Mouse (Mus musculus) heart, embryonic 11.5 days (tissue): ENCODE results near the gene Ankrd26. TPM values are rescaled to one million over a fixed set of nuclear protein-coding genes. Genes with fewer than 3 reads are reported as not detected.
A peak's percentile ranks its signal among the peaks of the same experiment; 100 is the strongest.

Source experiments
- ATAC-seq: fragments of 200-750 bp; cut with Nextera tagmentation; replicated peaks from 2 replicates; pipeline ENCODE4 v1.8.0; 2017; ENCODE audit warnings: moderate library complexity; ENCODE audit not compliant: insufficient number of reproducible peaks, low FRiP score, low TSS enrichment
- H3K27ac ChIP-seq: fragments of 300-500 bp; sonication (generic); 2 replicates; pipeline ENCODE4 v1.5.1; 2014; ENCODE audit warnings: mild to moderate bottlenecking, low read depth, low read length
- H3K27me3 ChIP-seq: fragments of 300-500 bp; sonication (generic); 2 replicates; pipeline ENCODE4 v1.6.1; 2014; ENCODE audit warnings: mild to moderate bottlenecking, low read length, mixed read lengths; ENCODE audit not compliant: control insufficient read depth, insufficient read depth
- H3K36me3 ChIP-seq: fragments of 300-500 bp; sonication (generic); 2 replicates; pipeline ENCODE4 v1.6.1; 2014; ENCODE audit warnings: mild to moderate bottlenecking, low read length, moderate library complexity, mixed read lengths; ENCODE audit not compliant: control insufficient read depth, insufficient read depth
- H3K4me1 ChIP-seq: fragments of 300-500 bp; sonication (generic); 2 replicates; pipeline ENCODE4 v1.6.1; 2014; ENCODE audit warnings: low read length; ENCODE audit not compliant: control insufficient read depth, insufficient read depth
- H3K4me2 ChIP-seq: fragments of 300-500 bp; sonication (generic); 2 replicates; pipeline ENCODE4 v1.6.1; 2014; ENCODE audit warnings: mild to moderate bottlenecking, moderate library complexity
- H3K4me3 ChIP-seq: fragments of 300-500 bp; sonication (generic); 2 replicates; pipeline ENCODE4 v1.5.1; 2014; ENCODE audit warnings: low read depth, low read length
- H3K9ac ChIP-seq: fragments of 300-500 bp; sonication (generic); 2 replicates; pipeline ENCODE4 v1.6.1; 2014; ENCODE audit warnings: mild to moderate bottlenecking, low read depth, low read length, moderate library complexity
- H3K9me3 ChIP-seq: fragments of 300-500 bp; sonication (generic); replicated peaks from 2 replicates; pipeline ENCODE4 v1.6.1; 2016; ENCODE audit warnings: low read length; ENCODE audit not compliant: control insufficient read depth
- WGBS: fragments of 180-500 bp; shearing (Covaris S2); extraction: QIAGEN DNeasy Blood & Tissue Kit; methylation state at CpG from one replicate; pipeline ENCODE4 v1.1.7; 2014; ENCODE audit not compliant: insufficient replicate concordance; 5-methylcytosine and 5-hydroxymethylcytosine counted together
- polyA plus RNA-seq: library from polyadenylated mRNA; unstranded; fragments of >200 nt; fragmentation: Nextera tagmentation; extraction: Ambion mirVana; gene quantifications from 2 replicates; pipeline ENCODE4 v1.2.1, GENCODE M21; 2014

Gene Ankrd26
- polyA plus RNA-seq, 1 experiment from 2014 or later, result 10.4 TPM

- WGBS, result 89% methylated on average over 7 of the region's 7 CpGs
- Histone ChIP-seq H3K4me2 (no peak overlapping the region), H3K4me3 (no peak overlapping the region), H3K27ac (no peak overlapping the region), H3K9me3 (no peaks in the 10 kb centered on the region), H3K36me3 (peaks cover 17% of the 10 kb centered on the region), H3K4me1 (no peaks in the 10 kb centered on the region), H3K27me3 (no peaks in the 10 kb centered on the region), H3K9ac (no peak overlapping the region)
- no peak for ATAC-seq
Observed at GRCm38 (mm10) chr6:118520668-118521067, 41.4 kb downstream of the Ankrd26 start.

DNA sequence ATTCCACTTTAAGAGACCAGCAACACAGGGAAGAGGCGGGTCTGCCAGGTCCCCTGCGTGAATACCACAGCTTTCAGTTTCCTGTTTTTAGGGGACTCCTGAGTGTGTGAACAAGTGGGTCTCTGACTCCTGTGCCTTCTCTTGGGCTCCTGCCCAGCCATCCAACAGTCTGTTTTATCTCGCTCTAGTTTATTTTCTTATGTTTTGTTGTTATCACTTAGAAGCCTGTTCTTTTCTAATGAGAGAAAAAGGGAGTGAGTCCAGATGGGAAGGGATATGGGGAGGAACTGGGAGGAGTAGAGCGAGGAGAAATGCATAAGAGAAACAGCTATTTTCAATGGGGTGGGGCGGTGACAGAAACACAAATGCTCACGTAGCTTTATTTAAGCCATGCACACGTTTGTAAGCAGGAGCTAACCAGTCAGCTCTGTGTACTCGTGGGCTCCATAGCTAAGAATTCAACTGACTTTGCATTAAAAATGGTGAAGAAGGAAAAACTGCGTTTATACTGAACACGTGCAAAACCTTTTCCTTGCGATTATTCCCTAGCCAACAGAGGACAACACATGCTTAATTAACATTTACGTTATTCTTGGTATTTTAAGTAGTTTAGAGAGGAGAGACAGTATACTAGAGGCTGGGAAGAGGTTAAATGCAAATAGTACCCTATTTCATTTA is 48.6 kb downstream of the Ankrd26 start:
- no peak for ATAC-seq
- 89% methylated on average over 12 of the region's 12 CpGs for WGBS
- H3K27ac ChIP-seq, result no peak overlapping the region
- H3K4me1 ChIP-seq, result no peaks in the 10 kb centered on the region
- peaks cover 12% of the 10 kb centered on the region; the same call in 1 of the 2 replicates for H3K36me3 ChIP-seq
- H3K4me2 ChIP-seq, result no peak overlapping the region
- H3K9ac ChIP-seq, result no peak overlapping the region
- no peaks in the 10 kb centered on the region for H3K27me3 ChIP-seq
- H3K4me3 ChIP-seq, result no peak overlapping the region
- H3K9me3 ChIP-seq, result no peaks in the 10 kb centered on the region

- WGBS, result 87% methylated on average over 7 of the region's 7 CpGs
- no peaks in the 10 kb centered on the region for H3K9me3 ChIP-seq
- H3K27me3 ChIP-seq, result no peaks in the 10 kb centered on the region
- no peak overlapping the region for H3K4me2 ChIP-seq
- no peak overlapping the region for H3K4me3 ChIP-seq
- no peaks in the 10 kb centered on the region for H3K4me1 ChIP-seq
- H3K9ac ChIP-seq, result no peak overlapping the region
- H3K36me3 ChIP-seq, result no peaks in the 10 kb centered on the region
- no peak overlapping the region for H3K27ac ChIP-seq
- ATAC-seq, result no peak
Observed at GRCm38 (mm10) chr6:118499010-118499409, 63.0 kb downstream of the Ankrd26 start.

DNA sequence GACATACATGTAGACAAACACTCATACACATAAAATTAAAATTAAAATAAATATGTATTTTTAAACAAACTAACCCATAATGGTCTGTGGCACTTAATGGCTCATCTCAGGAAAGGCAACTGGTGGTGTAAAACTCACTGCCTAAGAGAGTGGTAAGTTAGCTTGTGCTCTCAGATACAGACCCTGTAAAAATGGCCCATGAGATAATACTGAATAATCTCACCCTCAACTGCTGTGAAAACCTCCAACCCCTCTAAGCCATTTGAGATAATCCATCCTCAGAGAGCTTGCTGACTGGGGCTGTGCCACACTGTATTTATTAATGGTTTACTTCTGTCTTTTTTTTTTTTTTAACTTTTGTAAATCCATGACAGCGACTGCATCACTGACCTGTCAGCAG is 79.9 kb downstream of the Ankrd26 start:
- no peak for ATAC-seq
- Histone ChIP-seq H3K9ac (no peak overlapping the region), H3K27ac (no peak overlapping the region), H3K36me3 (no peaks in the 10 kb centered on the region), H3K9me3 (no peaks in the 10 kb centered on the region), H3K27me3 (no peaks in the 10 kb centered on the region), H3K4me2 (no peak overlapping the region), H3K4me3 (no peak overlapping the region), H3K4me1 (no peaks in the 10 kb centered on the region)
- 72% methylated on average over 1 of the region's 1 CpGs for WGBS

GRCm38 (mm10) chr6:118478957-118479708 is 82.9 kb downstream of the Ankrd26 start, which contains the start of gene Zfp9:
Gene Zfp9 (minus strand): TSS chr6:118479320.
- H3K4me1 ChIP-seq, result no peaks in the 10 kb centered on the region
- H3K4me2 ChIP-seq, result peak within 1 kb of the TSS; percentile 59
- H3K4me3 ChIP-seq, result peak within 1 kb of the TSS; percentile 61
- H3K9me3 ChIP-seq, result no peaks in the 10 kb centered on the region
- under 1% methylated on average over 43 of the region's 57 CpGs for whole genome bisulfite sequencing
- H3K27me3 ChIP-seq, result no peaks in the 10 kb centered on the region
- peak; percentile 90 for ATAC-seq
- H3K36me3 ChIP-seq, result no peaks in the 10 kb centered on the region
- H3K27ac ChIP-seq, result peak within 1 kb of the TSS; percentile 62
- peak within 1 kb of the TSS; percentile 77 for H3K9ac ChIP-seq

DNA sequence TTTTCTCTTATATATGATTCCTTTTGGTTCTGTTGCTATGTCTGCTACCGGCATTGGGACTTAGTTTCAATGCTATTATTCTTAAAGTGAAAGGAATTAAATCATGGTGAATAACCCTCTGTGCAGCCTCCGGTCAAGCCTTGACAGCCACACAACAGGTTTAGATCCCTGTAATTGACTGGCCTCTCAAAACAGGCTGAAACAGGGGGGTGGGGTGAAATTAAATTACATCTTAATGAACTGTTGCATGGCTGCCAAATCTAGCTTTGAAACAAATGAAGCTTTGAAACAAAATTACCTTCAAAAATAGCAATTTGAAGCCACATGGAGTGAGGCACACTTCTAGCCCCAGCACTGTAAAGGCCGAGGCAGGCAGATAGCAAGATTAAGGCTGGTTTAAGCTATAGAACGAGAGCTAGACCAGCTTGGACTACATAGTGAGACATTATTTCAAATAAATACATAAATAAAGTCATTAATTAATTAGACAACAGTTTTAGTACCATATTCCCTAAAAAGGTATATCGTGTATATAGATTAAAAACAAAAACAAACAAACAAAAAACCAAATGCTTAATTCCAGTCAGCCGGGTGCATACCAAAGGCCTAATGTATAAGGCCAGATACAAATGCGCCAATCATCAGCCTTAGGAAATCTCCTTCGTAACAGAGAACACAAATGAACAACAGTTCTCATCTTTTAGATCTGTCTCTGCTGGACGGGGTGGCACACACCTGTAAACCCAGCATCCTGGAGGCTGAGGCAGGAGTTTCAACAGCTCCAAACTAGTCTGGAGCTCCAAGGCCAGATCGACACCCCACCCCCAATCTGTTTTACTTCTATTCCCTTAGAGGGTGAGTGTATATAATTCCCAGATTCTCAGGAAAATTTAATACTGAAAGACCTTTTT is 83.9 kb downstream of the Ankrd26 start:
- Histone ChIP-seq H3K36me3 (no peaks in the 10 kb centered on the region), H3K9ac (peak overlapping the region; percentile 77), H3K27ac (no peak overlapping the region), H3K4me3 (peak overlapping the region; percentile 61), H3K27me3 (no peaks in the 10 kb centered on the region), H3K4me2 (peak overlapping the region; percentile 59), H3K4me1 (no peaks in the 10 kb centered on the region), H3K9me3 (no peaks in the 10 kb centered on the region)
- 43% methylated on average over 10 of the region's 10 CpGs for WGBS
- ATAC-seq, result no peak

GRCm38 (mm10) chr6:118462069-118462705 is 99.8 kb downstream of the Ankrd26 start:
- Histone ChIP-seq H3K36me3 (peaks cover 4% of the 10 kb centered on the region; the same call in 1 of the 2 replicates), H3K4me3 (no peak overlapping the region), H3K27me3 (no peaks in the 10 kb centered on the region), H3K9ac (no peak overlapping the region), H3K4me2 (no peak overlapping the region), H3K9me3 (no peaks in the 10 kb centered on the region), H3K27ac (no peak overlapping the region), H3K4me1 (no peaks in the 10 kb centered on the region)
- no peak for ATAC-seq
- 79% methylated on average over 15 of the region's 15 CpGs for WGBS

- Histone ChIP-seq H3K4me2 (no peak overlapping the region), H3K4me3 (no peak overlapping the region), H3K9me3 (no peaks in the 10 kb centered on the region), H3K4me1 (peaks cover 2% of the 10 kb centered on the region; the same call in 1 of the 2 replicates), H3K27me3 (no peaks in the 10 kb centered on the region), H3K36me3 (0 out of 2 replicates have a peak, but pooled peaks cover 2% of the 10 kb centered on the region), H3K9ac (no peak overlapping the region), H3K27ac (no peak overlapping the region)
- no peak for ATAC-seq
- WGBS, result 83% methylated on average over 1 of the region's 1 CpGs
Observed at GRCm38 (mm10) chr6:118457726-118458125, 104.3 kb downstream of the Ankrd26 start.
